Mouse (Mus musculus) hindbrain, embryonic 13.5 days (tissue): Measurements from ENCODE around the gene Kcna7. TPM values are rescaled to one million over a fixed set of nuclear protein-coding genes. Genes with fewer than 3 reads are reported as not detected.
A peak's percentile ranks its signal among the peaks of the same experiment; 100 is the strongest.
"Not testable (repeated sequence)": the region's sequence is repeated elsewhere in the genome, so short reads cannot be mapped to it uniquely, and the experiment has no call there.

Experiments used
- ATAC-seq: fragments of 200-750 bp; cut with Nextera tagmentation; 2 replicates; pipeline ENCODE4 v1.8.0; 2017; ENCODE audit warnings: moderate TSS enrichment; ENCODE audit not compliant: low FRiP score
- H3K27ac ChIP-seq: fragments of 300-500 bp; sonication (generic); 2 replicates; pipeline ENCODE4 v1.5.1; 2015; ENCODE audit warnings: inconsistent platforms, mild to moderate bottlenecking, moderate library complexity
- H3K27me3 ChIP-seq: fragments of 300-500 bp; sonication (generic); 2 replicates; pipeline ENCODE4 v1.6.1; 2015; ENCODE audit warnings: mild to moderate bottlenecking, inconsistent platforms
- H3K36me3 ChIP-seq: fragments of 300-500 bp; sonication (generic); 2 replicates; pipeline ENCODE4 v1.6.1; 2015; ENCODE audit warnings: mild to moderate bottlenecking, inconsistent platforms
- H3K4me1 ChIP-seq: fragments of 300-500 bp; sonication (generic); replicated peaks from 2 replicates; pipeline ENCODE4 v1.6.1; 2015; ENCODE audit warnings: inconsistent platforms
- H3K4me2 ChIP-seq: fragments of 300-500 bp; sonication (generic); 2 replicates; pipeline ENCODE4 v1.6.1; 2015; ENCODE audit warnings: inconsistent platforms, mild to moderate bottlenecking, moderate library complexity
- H3K4me3 ChIP-seq: fragments of 300-500 bp; sonication (generic); 2 replicates; pipeline ENCODE4 v1.5.1; 2015; ENCODE audit warnings: mild to moderate bottlenecking, inconsistent platforms
- H3K9ac ChIP-seq: fragments of 300-500 bp; sonication (generic); 2 replicates; pipeline ENCODE4 v1.6.1; 2015; ENCODE audit warnings: mild to moderate bottlenecking, inconsistent platforms
- H3K9me3 ChIP-seq: fragments of 300-500 bp; sonication (generic); 2 replicates; pipeline ENCODE4 v1.6.1; 2016; ENCODE audit warnings: inconsistent platforms
- WGBS: fragments of 180-500 bp; shearing (Covaris S2); methylation state at CpG from one replicate; pipeline ENCODE4 v1.1.7; 2015; 5-methylcytosine and 5-hydroxymethylcytosine counted together
- polyA plus RNA-seq: library from polyadenylated mRNA; unstranded; fragments of >200 nt; fragmentation: Nextera tagmentation; extraction: Ambion mirVana; gene quantifications from 2 replicates; pipeline ENCODE4 v1.2.1, GENCODE M21; 2015

Kcna7 gene
- polyA plus RNA-seq, 1 experiment from 2014 or later = not detected

DNA sequence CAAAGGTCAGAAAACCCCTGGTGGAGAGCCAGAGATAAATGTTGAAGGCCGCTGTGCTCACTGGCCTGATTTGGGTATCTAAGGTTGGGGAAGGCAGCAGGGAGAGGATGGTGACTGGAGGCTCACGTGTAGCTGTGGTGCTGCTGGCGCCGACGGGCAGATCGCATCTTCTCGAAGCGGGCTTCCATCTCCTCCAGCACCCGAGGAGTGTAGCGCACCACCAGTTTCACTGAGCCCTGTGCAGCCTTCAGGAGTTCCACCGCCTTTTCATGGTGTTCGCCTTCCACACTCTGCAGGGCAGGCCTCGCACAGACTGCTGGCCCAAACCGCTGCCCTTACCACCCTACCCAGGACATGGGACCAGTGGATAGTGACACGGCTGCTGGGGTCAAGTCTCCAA is 37.3 kb upstream of the Kcna7 start:
- WGBS = 83% methylated on average over 15 of the region's 15 CpGs
- Histone ChIP-seq H3K9ac (peak overlapping the region; percentile 96), H3K9me3 (no peaks in the 10 kb centered on the region), H3K27ac (peak overlapping the region; percentile 92; the same call in 1 of the 2 replicates), H3K36me3 (peaks cover 16% of the 10 kb centered on the region), H3K4me2 (peak overlapping the region; percentile 87), H3K4me1 (peaks cover 50% of the 10 kb centered on the region), H3K27me3 (peaks cover 38% of the 10 kb centered on the region), H3K4me3 (peak overlapping the region; percentile 79)
- no peak for ATAC-seq

DNA sequence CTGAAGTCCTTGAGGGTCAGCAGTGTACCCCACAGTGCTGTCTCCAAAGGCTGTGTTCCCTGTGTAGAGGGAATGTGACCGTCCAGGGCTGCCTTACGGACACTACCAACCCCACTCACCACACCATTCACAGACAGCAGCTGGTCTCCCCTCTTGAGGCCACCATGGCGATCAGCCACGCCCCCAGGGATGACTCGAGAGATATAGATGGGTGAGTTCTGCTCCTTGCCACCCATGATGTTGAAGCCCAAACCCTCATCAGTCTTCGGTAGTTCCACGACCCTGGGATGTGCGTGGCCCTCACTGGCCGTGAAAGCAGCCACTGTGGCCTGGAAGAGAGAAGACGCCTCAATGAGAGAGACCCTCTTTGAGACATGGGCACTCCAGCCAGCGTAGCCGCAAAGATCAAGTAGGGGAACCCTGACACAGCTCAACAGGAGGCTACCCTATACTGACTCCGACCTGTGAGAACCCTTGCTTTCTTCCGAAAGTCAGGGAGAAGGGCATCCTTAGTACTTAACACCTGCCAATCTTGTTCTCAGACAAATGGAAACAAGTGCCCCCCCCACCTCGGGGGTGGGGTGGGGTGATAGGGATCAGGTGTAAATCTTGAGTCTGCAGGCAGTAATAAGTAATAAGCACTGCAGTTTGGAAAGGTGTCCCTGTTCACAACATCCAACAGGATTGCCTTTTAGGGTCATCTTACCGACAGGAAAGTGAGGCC is 36.3 kb upstream of the Kcna7 start:
- WGBS = 71% methylated on average over 16 of the region's 16 CpGs
- peak overlapping the region; percentile 74 for H3K9ac ChIP-seq
- H3K4me3 ChIP-seq = no peak overlapping the region; the same call in 1 of the 2 replicates
- no peak overlapping the region for H3K27ac ChIP-seq
- H3K4me2 ChIP-seq = peak overlapping the region; percentile 90
- H3K27me3 ChIP-seq = peaks cover 28% of the 10 kb centered on the region
- H3K4me1 ChIP-seq = peaks cover 47% of the 10 kb centered on the region
- no peaks in the 10 kb centered on the region for H3K9me3 ChIP-seq
- ATAC-seq = no peak
- H3K36me3 ChIP-seq = peaks cover 22% of the 10 kb centered on the region

DNA sequence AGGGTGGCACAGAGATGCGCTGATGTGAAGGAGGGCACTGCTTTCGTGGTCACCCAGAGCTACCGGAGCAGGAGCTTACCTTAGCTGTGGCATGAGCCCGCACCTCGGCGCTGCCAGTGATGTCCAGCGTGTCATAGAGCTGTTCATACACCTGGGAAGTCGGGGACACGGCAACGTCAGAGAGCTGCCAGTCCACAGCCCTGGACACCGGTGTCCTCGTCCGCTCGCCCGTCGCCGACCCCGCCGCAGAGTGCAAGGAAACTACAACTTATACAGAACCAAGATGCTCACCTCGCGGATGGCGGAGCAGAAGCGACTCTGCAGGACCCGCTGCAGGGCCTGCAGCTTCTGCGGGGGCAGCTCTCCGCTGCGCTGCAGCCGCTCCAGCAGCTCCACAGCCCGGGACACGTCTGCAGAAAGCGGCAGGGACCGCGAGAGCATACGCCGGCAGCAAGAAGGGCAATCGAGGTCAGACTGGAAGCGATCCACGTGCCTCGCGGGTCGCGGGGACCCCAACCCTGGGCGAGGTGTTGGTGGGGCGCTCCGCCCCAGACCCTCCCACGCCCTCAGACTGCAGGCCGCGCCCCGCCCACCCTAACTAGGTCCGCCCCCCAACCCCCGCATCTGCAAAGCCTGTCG is 35.5 kb upstream of the Kcna7 start:
- Histone ChIP-seq H3K4me2 (peak overlapping the region; percentile 90), H3K27me3 (peaks cover 24% of the 10 kb centered on the region), H3K4me1 (peaks cover 41% of the 10 kb centered on the region), H3K9me3 (no peaks in the 10 kb centered on the region), H3K9ac (peak overlapping the region; percentile 74), H3K4me3 (peak overlapping the region; percentile 50), H3K27ac (no peak overlapping the region), H3K36me3 (peaks cover 27% of the 10 kb centered on the region)
- WGBS = 10% methylated on average over 51 of the region's 52 CpGs
- peak; percentile 12; the same call in 1 of the 2 replicates for ATAC-seq

DNA sequence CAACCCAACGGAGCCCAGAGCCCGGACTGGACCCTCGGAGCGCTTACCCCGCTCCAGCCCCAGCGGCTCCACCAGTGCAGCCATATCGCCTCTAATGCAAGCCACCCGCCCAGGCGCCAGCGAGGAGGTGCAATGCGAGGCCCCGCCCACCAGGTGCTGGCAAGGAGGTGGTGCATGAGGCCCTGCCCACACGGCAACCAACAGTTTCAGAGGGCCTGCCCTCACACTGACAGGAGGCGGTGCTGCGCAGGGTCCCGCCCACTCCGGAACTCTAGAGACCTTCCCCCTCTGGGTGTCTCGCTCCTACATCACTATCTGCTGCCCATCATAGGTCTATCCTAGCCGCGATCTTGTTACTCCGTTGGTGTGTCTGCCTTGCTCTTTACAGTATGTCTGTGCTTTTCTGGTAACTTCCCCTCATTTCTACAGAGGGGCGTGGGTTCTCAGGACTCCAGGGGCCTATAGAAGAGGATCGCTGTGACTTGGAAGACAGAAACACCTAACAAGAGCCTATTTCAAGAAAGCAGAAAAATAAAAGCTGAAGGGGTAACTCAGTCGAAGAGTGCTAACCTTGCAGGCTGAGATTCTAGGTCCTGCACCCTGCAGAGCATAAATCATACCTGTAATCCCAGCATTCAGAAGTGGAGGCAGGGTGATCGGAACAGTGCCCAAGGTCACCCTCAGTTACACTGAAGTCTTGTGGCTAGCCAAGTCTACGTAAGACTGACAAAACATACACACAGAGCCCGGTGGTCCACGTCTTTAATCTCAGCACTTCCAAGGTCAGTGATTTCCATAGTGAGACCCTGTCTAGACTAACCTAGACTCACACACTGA is 34.8 kb upstream of the Kcna7 start, which contains the start of gene Lin7b:
Gene Lin7b (minus strand): TSS at position 109 of the 837 bp plus-strand sequence.
- ATAC-seq = peak; percentile 44
- peaks cover 34% of the 10 kb centered on the region for H3K4me1 ChIP-seq
- peak within 1 kb of the TSS; percentile 90 for H3K4me2 ChIP-seq
- WGBS = 13% methylated on average over 28 of the region's 28 CpGs
- H3K27ac ChIP-seq = no peak within 1 kb of the TSS
- H3K27me3 ChIP-seq = peaks cover 19% of the 10 kb centered on the region
- peak within 1 kb of the TSS; percentile 74 for H3K9ac ChIP-seq
- H3K36me3 ChIP-seq = peaks cover 33% of the 10 kb centered on the region
- no peaks in the 10 kb centered on the region for H3K9me3 ChIP-seq
- peak within 1 kb of the TSS; percentile 50 for H3K4me3 ChIP-seq

DNA sequence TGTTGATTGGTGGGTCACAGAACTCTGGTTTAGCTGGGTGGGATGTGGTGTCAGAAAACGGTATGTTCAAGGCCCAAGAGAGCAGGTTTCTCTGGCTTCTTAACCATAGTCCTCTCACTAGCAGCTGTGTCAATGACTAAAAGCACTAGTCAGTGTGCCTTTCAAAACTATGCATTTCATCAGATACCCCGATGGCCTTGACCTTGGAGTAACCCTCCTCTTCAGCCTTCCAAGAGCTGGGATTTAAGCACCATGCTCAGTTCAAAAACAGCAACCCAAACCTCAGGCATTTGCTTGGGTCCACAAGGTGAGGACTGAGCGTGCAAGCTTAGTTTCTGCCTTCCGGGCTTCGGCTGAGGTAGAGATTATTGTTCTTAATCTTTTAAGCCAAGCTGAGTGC is 33.1 kb upstream of the Kcna7 start:
- H3K36me3 ChIP-seq = peaks cover 50% of the 10 kb centered on the region
- no peak for ATAC-seq
- no peak overlapping the region for H3K4me2 ChIP-seq
- peaks cover 31% of the 10 kb centered on the region for H3K4me1 ChIP-seq
- no peaks in the 10 kb centered on the region for H3K9me3 ChIP-seq
- H3K27me3 ChIP-seq = peaks cover 19% of the 10 kb centered on the region
- no peak overlapping the region for H3K9ac ChIP-seq
- H3K4me3 ChIP-seq = no peak overlapping the region
- 91% methylated on average over 5 of the region's 5 CpGs for WGBS
- H3K27ac ChIP-seq = no peak overlapping the region

DNA sequence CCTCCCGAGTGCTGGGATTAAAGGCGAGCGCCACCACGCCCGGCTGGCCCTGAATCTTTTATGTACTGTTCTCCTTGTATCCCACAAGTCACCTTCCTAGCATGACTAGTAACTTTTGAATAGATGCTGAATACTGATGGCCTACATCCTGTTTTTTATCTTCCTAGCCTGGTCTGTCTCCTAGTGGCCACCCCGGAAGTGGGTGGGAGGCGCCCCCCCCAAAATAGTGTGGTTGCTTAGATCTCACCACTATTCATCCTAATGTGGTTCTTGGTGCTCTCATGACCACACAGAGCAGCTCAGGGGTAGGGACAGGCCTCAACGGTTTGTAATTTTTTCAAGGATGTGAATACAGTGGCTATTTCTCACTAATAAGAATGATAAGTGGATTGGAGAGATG is 30.8 kb upstream of the Kcna7 start:
- Histone ChIP-seq H3K27ac (no peak overlapping the region), H3K9ac (no peak overlapping the region), H3K9me3 (no peaks in the 10 kb centered on the region), H3K4me2 (no peak overlapping the region), H3K27me3 (peaks cover 3% of the 10 kb centered on the region), H3K36me3 (peaks cover 73% of the 10 kb centered on the region), H3K4me3 (no peak overlapping the region), H3K4me1 (peaks cover 14% of the 10 kb centered on the region)
- ATAC-seq = no peak
- WGBS = 97% methylated on average over 8 of the region's 8 CpGs

DNA sequence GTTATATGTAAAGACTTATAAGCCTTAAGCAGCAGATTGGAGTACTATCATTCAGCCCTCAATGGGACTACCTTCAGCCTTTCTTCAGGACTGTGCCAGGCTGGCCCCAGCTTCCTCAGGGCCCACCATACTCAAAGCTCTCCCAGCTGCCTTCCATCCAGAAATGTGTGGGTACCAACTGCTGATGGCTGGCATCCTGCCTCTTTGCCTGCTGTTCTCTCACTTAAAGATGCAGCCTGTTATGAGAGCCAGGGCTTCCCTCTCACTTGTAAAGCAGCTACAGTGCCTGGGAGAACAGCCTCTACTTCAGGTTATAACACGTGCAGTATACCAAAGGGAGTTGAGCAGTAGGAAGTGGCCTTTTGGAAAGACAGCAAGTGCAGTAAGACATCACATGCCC is 29.4 kb upstream of the Kcna7 start:
- Histone ChIP-seq H3K27me3 (no peaks in the 10 kb centered on the region), H3K4me3 (no peak overlapping the region), H3K27ac (no peak overlapping the region), H3K4me2 (no peak overlapping the region), H3K36me3 (peaks cover 87% of the 10 kb centered on the region), H3K4me1 (no peaks in the 10 kb centered on the region), H3K9me3 (no peaks in the 10 kb centered on the region), H3K9ac (no peak overlapping the region)
- no peak for ATAC-seq
- 97% methylated on average over 1 of the region's 1 CpGs for WGBS

DNA sequence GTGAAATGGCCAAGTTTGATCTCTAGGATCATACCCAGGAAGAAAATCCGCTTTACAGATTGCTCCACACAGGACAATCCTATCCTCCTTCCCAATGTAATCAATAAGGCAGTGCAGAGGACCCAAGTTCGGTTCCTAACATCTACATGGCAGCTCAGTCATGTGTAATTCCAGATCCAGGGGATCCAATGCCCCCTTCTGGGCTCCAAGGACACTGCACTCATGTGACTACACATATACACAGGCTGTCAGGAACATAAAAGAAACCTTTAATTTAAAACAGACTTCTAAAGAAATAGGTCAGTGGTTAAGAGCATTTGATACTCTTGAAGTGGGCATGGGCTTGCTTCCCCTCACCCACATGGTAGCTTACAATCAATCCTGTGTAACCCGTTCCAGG is 19.4 kb upstream of the Kcna7 start:
- no peak for ATAC-seq
- Histone ChIP-seq H3K4me1 (no peaks in the 10 kb centered on the region), H3K9me3 (no peaks in the 10 kb centered on the region), H3K4me2 (no peak overlapping the region), H3K27me3 (no peaks in the 10 kb centered on the region), H3K4me3 (no peak overlapping the region), H3K27ac (no peak overlapping the region), H3K36me3 (peaks cover 96% of the 10 kb centered on the region), H3K9ac (no peak overlapping the region)
- 94% methylated on average over 3 of the region's 3 CpGs for WGBS

DNA sequence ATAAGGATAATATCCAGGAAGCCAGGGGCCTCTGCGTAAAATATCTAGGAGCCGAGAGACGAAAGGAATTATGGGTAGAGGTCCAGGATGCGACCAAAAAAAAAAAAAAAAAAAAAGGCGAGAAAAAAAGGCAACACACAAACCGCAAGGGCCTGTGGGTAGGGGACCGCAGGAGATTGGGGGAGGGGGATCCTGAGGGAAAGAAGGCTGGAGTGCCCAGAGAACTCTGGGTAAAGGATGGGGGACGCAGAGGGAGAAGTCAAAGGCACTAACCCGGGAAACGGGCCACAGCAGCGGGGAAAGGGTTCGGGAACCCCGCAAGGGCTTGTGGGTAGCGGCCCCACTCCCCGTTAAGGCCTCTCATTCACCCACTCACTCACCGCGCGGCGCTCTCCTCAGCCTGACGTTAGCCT is 10.3 kb upstream of the Kcna7 start:
- 0% methylated on average over 16 of the region's 20 CpGs for WGBS
- Histone ChIP-seq H3K27ac (peak overlapping the region; percentile 98), H3K4me1 (peaks cover 31% of the 10 kb centered on the region), H3K36me3 (peaks cover 25% of the 10 kb centered on the region), H3K4me3 (peak overlapping the region; percentile 72), H3K27me3 (no peaks in the 10 kb centered on the region), H3K9me3 (no peaks in the 10 kb centered on the region), H3K4me2 (peak overlapping the region; percentile 99), H3K9ac (peak overlapping the region; percentile 93)
- peak; percentile 82 for ATAC-seq

DNA sequence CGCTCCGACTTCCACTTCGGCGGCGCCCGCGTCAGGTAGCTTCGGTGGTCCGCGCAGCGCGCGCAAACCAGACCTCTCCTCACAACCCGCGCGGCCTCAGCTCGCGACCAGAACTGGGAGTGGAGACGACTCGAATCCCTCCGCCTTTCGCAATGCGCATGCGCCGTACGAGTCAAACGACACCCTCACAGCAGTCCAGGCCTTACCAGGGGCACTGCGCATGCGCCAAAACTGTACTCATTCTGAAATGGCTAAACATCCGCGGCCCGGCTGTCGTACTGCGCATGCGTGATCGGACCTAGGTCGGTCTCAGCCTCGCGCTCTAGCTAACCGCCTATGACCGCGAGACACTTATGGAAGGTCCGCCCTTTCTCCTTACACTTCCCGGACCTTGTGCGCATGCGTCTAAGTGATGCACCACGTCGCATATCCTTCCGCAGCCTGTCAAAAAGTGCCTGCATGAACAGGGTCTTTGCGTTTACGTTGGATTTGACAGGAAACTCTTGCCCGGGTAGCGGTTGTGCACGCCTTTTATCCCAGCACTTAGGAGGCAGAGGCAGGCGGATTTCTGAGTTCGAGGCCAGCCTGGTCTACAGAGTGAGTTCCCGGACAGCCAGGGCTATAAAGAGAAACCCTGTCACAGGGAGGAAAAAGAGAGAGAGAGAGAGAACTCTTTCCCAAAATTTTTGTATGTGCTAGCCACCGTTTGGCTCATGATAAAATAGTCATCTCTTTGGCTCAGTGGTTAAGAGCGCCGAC is 9.7 kb upstream of the Kcna7 start, which contains the start of gene Snrnp70:
Gene Snrnp70 (minus strand): TSS at position 165 of the 759 bp plus-strand sequence.
- Histone ChIP-seq H3K9ac (peak within 1 kb of the TSS; percentile 93), H3K4me3 (peak within 1 kb of the TSS; percentile 72), H3K36me3 (peaks cover 19% of the 10 kb centered on the region), H3K27ac (peak within 1 kb of the TSS; percentile 98), H3K4me2 (peak within 1 kb of the TSS; percentile 99), H3K9me3 (no peaks in the 10 kb centered on the region), H3K4me1 (peaks cover 31% of the 10 kb centered on the region), H3K27me3 (no peaks in the 10 kb centered on the region)
- peak; percentile 97 for ATAC-seq
- WGBS = under 1% methylated on average over 60 of the region's 60 CpGs

DNA sequence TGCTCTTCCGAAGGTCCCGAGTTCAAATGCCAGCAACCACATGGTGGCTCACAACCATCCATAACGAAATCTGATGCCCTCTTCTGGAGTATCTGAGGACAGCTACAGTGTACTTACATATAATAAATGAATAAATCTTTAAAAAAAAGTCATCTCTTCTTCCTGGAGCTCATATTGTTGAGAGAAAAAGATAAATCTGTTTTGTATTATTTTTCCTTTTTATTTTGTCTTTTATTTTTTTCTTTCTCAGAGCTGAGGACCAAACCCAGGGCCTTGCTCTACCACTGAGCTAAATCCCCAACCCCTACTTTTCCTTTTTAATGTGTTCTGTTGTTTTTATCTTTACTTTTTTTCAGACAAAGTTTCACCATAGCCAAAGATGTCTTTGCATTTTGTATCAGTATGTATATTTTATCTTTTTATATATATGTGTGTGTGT is 9.1 kb upstream of the Kcna7 start:
- not testable (repeated sequence) for H3K9me3 ChIP-seq, H3K27me3 ChIP-seq, H3K9ac ChIP-seq
- Histone ChIP-seq H3K4me1 (peaks cover 31% of the 10 kb centered on the region), H3K27ac (peak overlapping the region; percentile 86), H3K36me3 (peaks cover 14% of the 10 kb centered on the region), H3K4me2 (peak overlapping the region; percentile 58), H3K4me3 (peak overlapping the region; percentile 72)
- peak; percentile 23 for ATAC-seq
- WGBS = 4% methylated on average over 3 of the region's 3 CpGs
